Mouse (Mus musculus): Measurements from ENCODE around the gene Tbc1d24.

Tbc1d24 gene

GRCm38 (mm10) chr17:24205284-24205888 is at the start of gene Tbc1d24:
Gene Tbc1d24 (minus strand): TSS chr17:24205562.
- DNase-seq (ENCODE audit: low read depth, low spot score): peak; percentile 87

- no peak for DNase-seq (ENCODE audit: low read depth, low spot score)
These were observed 47.0 kb upstream of the Tbc1d24 start for GRCm38 (mm10) chr17:24252329-24252728.

- peak; percentile 94 for DNase-seq (ENCODE audit: low read depth, low spot score)
These were observed 46.1 kb upstream of the Tbc1d24 start, which contains the start of gene Ccnf for GRCm38 (mm10) chr17:24251320-24252069. Gene Ccnf (minus strand): TSS chr17:24251484.

- DNase-seq (ENCODE audit: low read depth, low spot score): no peak
These were observed 45.6 kb upstream of the Tbc1d24 start for GRCm38 (mm10) chr17:24250988-24251319.

GRCm38 (mm10) chr17:24248641-24249040 is 43.3 kb upstream of the Tbc1d24 start:
- no peak for DNase-seq (ENCODE audit: low read depth, low spot score)

GRCm38 (mm10) chr17:24244061-24244460 is 38.7 kb upstream of the Tbc1d24 start:
- DNase-seq (ENCODE audit: low read depth, low spot score): no peak

GRCm38 (mm10) chr17:24243311-24243969 is 38.1 kb upstream of the Tbc1d24 start:
- no peak for DNase-seq (ENCODE audit: low read depth, low spot score)

GRCm38 (mm10) chr17:24236921-24237320 is 31.6 kb upstream of the Tbc1d24 start:
- no peak for DNase-seq (ENCODE audit: low read depth, low spot score)

GRCm38 (mm10) chr17:24236479-24236878 is 31.1 kb upstream of the Tbc1d24 start:
- DNase-seq (ENCODE audit: low read depth, low spot score): no peak

GRCm38 (mm10) chr17:24227941-24228340 is 22.6 kb upstream of the Tbc1d24 start:
- no peak for DNase-seq (ENCODE audit: low read depth, low spot score)

GRCm38 (mm10) chr17:24226721-24227120 is 21.4 kb upstream of the Tbc1d24 start:
- DNase-seq (ENCODE audit: low read depth, low spot score): no peak

- no peak for DNase-seq (ENCODE audit: low read depth, low spot score)
These were observed 20.5 kb upstream of the Tbc1d24 start for GRCm38 (mm10) chr17:24225851-24226250.

GRCm38 (mm10) chr17:24224741-24225140 is 19.4 kb upstream of the Tbc1d24 start:
- no peak for DNase-seq (ENCODE audit: low read depth, low spot score)

- no peak for DNase-seq (ENCODE audit: low read depth, low spot score)
These were observed 18.2 kb upstream of the Tbc1d24 start for GRCm38 (mm10) chr17:24223513-24223912.

- no peak for DNase-seq (ENCODE audit: low read depth, low spot score)
These were observed 17.3 kb upstream of the Tbc1d24 start for GRCm38 (mm10) chr17:24222653-24223052.

- peak; percentile 84 for DNase-seq (ENCODE audit: low read depth, low spot score)
These were observed 15.4 kb upstream of the Tbc1d24 start, which contains the start of gene Tedc2 for GRCm38 (mm10) chr17:24220435-24221411. Gene Tedc2 (minus strand): TSS chr17:24220851.

- DNase-seq (ENCODE audit: low read depth, low spot score): no peak
These were observed 11.5 kb upstream of the Tbc1d24 start for GRCm38 (mm10) chr17:24216836-24217235.

GRCm38 (mm10) chr17:24213186-24213585 is 7.8 kb upstream of the Tbc1d24 start:
- no peak for DNase-seq (ENCODE audit: low read depth, low spot score)

- no peak for DNase-seq (ENCODE audit: low read depth, low spot score)
These were observed 7.2 kb upstream of the Tbc1d24 start for GRCm38 (mm10) chr17:24212441-24213018.

GRCm38 (mm10) chr17:24211631-24212440 is 6.5 kb upstream of the Tbc1d24 start:
- DNase-seq (ENCODE audit: low read depth, low spot score): peak; percentile 80
